Mouse (Mus musculus) forebrain, embryonic 11.5 days (tissue): Measurements from ENCODE around the gene Pus10. TPM values are rescaled to one million over a fixed set of nuclear protein-coding genes. Genes with fewer than 3 reads are reported as not detected.

ENCODE experiments used
- ATAC-seq: fragments of 200-750 bp; cut with Nextera tagmentation; replicated peaks from 2 replicates; pipeline ENCODE4 v1.8.0; 2017; ENCODE audit warnings: moderate TSS enrichment; ENCODE audit not compliant: low FRiP score
- DNase-seq: peaks from one replicate; pipeline ENCODE4 v3.0.0-alpha.2; 2017; ENCODE audit warnings: low spot score
- H3K27ac ChIP-seq: fragments of 300-500 bp; sonication (generic); 2 replicates; pipeline ENCODE4 v1.5.1; 2014; ENCODE audit warnings: low read depth, low read length
- H3K27me3 ChIP-seq: fragments of 300-500 bp; sonication (generic); 2 replicates; pipeline ENCODE4 v1.6.1; 2014; ENCODE audit warnings: mild to moderate bottlenecking, low read length, mixed read lengths; ENCODE audit not compliant: control insufficient read depth, insufficient read depth
- H3K36me3 ChIP-seq: fragments of 300-500 bp; sonication (generic); 2 replicates; pipeline ENCODE4 v1.6.1; 2014; ENCODE audit warnings: mild to moderate bottlenecking, low read length, moderate library complexity, mixed read lengths; ENCODE audit not compliant: control insufficient read depth, insufficient read depth
- H3K4me1 ChIP-seq: fragments of 300-500 bp; sonication (generic); replicated peaks from 2 replicates; pipeline ENCODE4 v1.6.1; 2014; ENCODE audit warnings: low read length, mixed read lengths; ENCODE audit not compliant: control insufficient read depth, insufficient read depth
- H3K4me2 ChIP-seq: fragments of 300-500 bp; sonication (generic); 2 replicates; pipeline ENCODE4 v1.6.1; 2014; ENCODE audit warnings: low read depth, mild to moderate bottlenecking, low read length, moderate library complexity, mixed read lengths; ENCODE audit not compliant: severe bottlenecking
- H3K4me3 ChIP-seq: fragments of 300-500 bp; sonication (generic); 2 replicates; pipeline ENCODE4 v1.5.1; 2014; ENCODE audit warnings: low read depth, low read length
- H3K9ac ChIP-seq: fragments of 300-500 bp; sonication (generic); 2 replicates; pipeline ENCODE4 v1.6.1; 2014; ENCODE audit warnings: low read length
- H3K9me3 ChIP-seq: fragments of 300-500 bp; sonication (generic); 2 replicates; pipeline ENCODE4 v1.6.1; 2016; ENCODE audit warnings: low read length, mixed read lengths; ENCODE audit not compliant: control insufficient read depth
- WGBS: fragments of 180-500 bp; shearing (Covaris S2); extraction: QIAGEN DNeasy Blood & Tissue Kit; methylation state at CpG from one replicate; pipeline ENCODE4 v1.1.7; 2014; 5-methylcytosine and 5-hydroxymethylcytosine counted together
- polyA plus RNA-seq: library from polyadenylated mRNA; unstranded; fragments of >200 nt; fragmentation: Nextera tagmentation; extraction: Ambion mirVana; gene quantifications from 2 replicates; pipeline ENCODE4 v1.2.1, GENCODE M21; 2014

The Pus10 gene
- 23.6 and 30.8 TPM in 2 replicates for polyA plus RNA-seq

DNA sequence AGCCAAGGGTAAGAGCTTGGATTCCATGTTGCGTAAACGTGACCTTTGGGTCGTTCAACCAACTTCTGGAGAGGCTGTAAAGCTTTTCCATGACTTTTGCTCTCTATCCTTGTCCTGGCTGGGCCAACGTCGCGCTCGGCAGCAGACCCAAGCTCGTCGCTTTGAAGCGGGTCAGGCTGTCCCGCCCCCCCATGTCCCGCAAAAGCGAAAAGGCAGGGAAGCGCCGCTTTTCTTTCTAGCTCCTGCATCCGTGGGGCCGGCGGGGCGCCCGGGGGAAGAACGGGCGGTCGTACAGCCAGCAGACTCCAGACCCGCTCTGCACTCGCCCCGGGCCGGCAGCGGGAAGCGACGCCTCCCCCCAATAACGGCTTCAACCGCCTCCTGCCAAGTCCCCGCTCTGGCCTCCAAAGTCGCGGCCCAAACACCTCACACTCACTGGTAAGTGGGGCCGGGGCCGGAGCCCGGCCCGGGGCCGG lies at the start of gene Pus10:
Gene Pus10 (plus strand): TSS at position 364 of the 476 bp plus-strand sequence.
- H3K27me3 ChIP-seq = no peaks in the 10 kb centered on the region
- no peaks in the 10 kb centered on the region for H3K9me3 ChIP-seq
- peak; percentile 62 for ATAC-seq
- no peaks in the 10 kb centered on the region for H3K36me3 ChIP-seq
- peak within 1 kb of the TSS; percentile 91 for H3K4me3 ChIP-seq
- WGBS = under 1% methylated on average over 40 of the region's 40 CpGs
- peak within 1 kb of the TSS; percentile 64 for H3K4me2 ChIP-seq
- H3K9ac ChIP-seq = peak within 1 kb of the TSS; percentile 90
- H3K4me1 ChIP-seq = no peaks in the 10 kb centered on the region
- no peak for DNase-seq
- peak within 1 kb of the TSS; percentile 86 for H3K27ac ChIP-seq

DNA sequence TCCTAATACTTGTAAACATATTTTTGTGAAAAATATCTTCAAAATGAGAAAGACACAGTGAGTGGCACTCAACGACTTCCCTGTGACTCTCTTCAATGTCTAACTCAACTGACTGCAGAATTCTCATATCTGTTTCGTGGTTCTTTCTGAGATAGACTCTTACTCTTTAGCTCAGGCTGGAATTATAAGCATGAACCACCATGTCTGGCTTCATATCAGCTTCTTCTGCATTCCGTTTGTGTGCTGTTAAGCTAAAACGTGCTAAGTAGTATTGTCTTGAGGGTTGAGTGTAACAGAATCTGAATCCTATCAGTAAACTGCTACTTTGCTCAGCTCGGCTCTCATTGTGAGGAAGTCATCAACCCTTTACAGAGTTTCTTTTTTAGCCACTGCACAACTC lies 46.5 kb upstream of the Pus10 start:
- DNase-seq (no peak), ATAC-seq (no peak)
- Histone ChIP-seq H3K4me2 (no peak overlapping the region), H3K9ac (no peak overlapping the region), H3K4me1 (no peaks in the 10 kb centered on the region), H3K4me3 (no peak overlapping the region), H3K27me3 (no peaks in the 10 kb centered on the region), H3K9me3 (no peaks in the 10 kb centered on the region), H3K36me3 (no peaks in the 10 kb centered on the region; the same call in 1 of the 2 replicates), H3K27ac (no peak overlapping the region)
- 87% methylated on average over 5 of the region's 5 CpGs for WGBS

GRCm38 (mm10) chr11:23630664-23631063 lies 34.8 kb upstream of the Pus10 start:
- ATAC-seq (no peak), DNase-seq (no peak)
- Histone ChIP-seq H3K9me3 (no peaks in the 10 kb centered on the region), H3K4me2 (no peak overlapping the region), H3K36me3 (no peaks in the 10 kb centered on the region; the same call in 1 of the 2 replicates), H3K4me3 (no peak overlapping the region), H3K4me1 (no peaks in the 10 kb centered on the region), H3K27ac (no peak overlapping the region), H3K9ac (no peak overlapping the region), H3K27me3 (no peaks in the 10 kb centered on the region)

DNA sequence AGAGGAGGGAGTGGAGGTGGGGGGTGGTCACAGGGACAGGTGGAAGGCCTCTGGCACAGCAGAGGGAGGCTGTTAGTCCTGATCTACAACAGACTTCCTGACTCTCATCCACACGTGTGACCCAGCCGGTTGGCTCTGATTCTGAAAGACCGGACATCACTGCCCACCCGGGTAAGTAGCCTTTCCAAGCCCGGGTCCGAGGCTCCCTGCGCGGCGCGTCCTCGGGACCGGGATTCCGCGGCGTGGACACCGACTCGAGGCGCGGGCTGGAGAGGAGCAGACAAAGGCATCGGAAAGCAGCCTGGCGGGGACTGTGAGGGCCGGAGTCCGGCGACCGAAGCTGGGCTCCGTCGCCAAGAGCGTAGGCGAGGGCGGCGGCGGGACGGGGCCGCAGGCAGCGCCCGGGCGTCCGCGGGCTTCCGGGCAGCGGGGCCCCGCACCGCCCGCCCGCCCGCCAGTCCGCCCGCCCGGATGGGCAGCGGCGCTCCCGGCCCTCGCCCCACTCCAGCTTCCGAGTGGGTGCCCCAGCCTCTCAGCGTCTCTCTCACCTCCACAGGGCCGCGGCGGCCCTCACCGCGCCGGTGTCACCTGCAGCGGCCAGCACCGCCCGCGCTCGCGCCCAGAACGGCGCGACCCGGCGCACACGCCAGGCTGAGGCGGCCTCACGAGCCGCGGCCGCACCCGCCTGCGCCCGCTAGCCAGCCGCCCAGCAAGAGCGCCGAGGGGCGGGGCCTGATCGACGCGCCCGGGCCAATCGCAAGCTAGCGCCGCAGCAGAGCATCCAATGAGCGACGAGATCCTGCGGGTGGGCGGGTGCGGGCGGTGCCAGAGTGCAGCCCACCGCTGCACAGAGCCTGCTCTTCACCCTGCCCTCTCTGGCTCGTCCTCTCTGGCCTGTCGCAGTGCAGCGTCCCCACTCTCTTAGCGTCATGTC lies 32.3 kb upstream of the Pus10 start, which contains the start of gene 0610010F05Rik:
Gene 0610010F05Rik (minus strand): TSS at position 695 of the 934 bp plus-strand sequence.
- WGBS = under 1% methylated on average over 57 of the region's 103 CpGs
- DNase-seq (peak; percentile 97), ATAC-seq (peak; percentile 100)
- peak within 1 kb of the TSS; percentile 95 for H3K9ac ChIP-seq
- H3K27me3 ChIP-seq = no peaks in the 10 kb centered on the region
- H3K27ac ChIP-seq = peak within 1 kb of the TSS; percentile 84
- H3K9me3 ChIP-seq = no peaks in the 10 kb centered on the region
- H3K4me1 ChIP-seq = no peaks in the 10 kb centered on the region
- peak within 1 kb of the TSS; percentile 71 for H3K4me2 ChIP-seq
- peak within 1 kb of the TSS; percentile 89 for H3K4me3 ChIP-seq
- H3K36me3 ChIP-seq = no peaks in the 10 kb centered on the region; the same call in 1 of the 2 replicates

- 14% methylated on average over 7 of the region's 7 CpGs for WGBS
- no peak overlapping the region for H3K9ac ChIP-seq
- no peak overlapping the region for H3K27ac ChIP-seq
Observed at GRCm38 (mm10) chr11:23633879-23634215, 31.6 kb upstream of the Pus10 start.

DNA sequence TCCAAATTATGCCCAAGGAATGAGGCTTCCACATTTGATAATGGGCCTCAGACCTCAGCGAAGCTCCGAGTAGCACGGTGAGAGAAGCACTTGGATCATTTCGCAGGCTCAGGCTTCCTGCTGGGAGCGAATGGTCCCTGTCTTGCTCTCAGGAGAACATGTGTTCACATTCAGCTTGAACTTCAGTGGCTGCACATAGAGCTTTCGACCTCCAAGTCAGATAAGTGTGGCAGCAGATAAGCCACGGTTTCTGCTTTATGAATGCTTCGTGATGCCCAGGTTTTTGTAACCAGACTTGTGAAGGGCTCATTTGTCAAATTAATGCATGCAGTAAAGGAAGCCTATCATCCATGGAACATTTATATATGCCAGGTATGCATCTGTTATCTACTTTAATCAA lies 30.9 kb upstream of the Pus10 start:
- Histone ChIP-seq H3K9ac (no peak overlapping the region), H3K27ac (no peak overlapping the region), H3K4me2 (no peak overlapping the region), H3K27me3 (no peaks in the 10 kb centered on the region), H3K9me3 (no peaks in the 10 kb centered on the region), H3K4me3 (no peak overlapping the region), H3K36me3 (no peaks in the 10 kb centered on the region), H3K4me1 (no peaks in the 10 kb centered on the region)
- ATAC-seq (no peak), DNase-seq (no peak)
- 79% methylated on average over 8 of the region's 8 CpGs for WGBS

More at GRCm38 (mm10) chr11:23633879-23634215, 31.6 kb upstream of the Pus10 start:
- Histone ChIP-seq H3K36me3 (no peaks in the 10 kb centered on the region), H3K9me3 (no peaks in the 10 kb centered on the region), H3K27me3 (no peaks in the 10 kb centered on the region), H3K4me2 (peak overlapping the region; percentile 42; the same call in 1 of the 2 replicates), H3K4me1 (no peaks in the 10 kb centered on the region), H3K4me3 (peak overlapping the region; percentile 89; the same call in 1 of the 2 replicates)
- DNase-seq = no peak
- ATAC-seq = no peak; the same call in 1 of the 2 replicates

DNA sequence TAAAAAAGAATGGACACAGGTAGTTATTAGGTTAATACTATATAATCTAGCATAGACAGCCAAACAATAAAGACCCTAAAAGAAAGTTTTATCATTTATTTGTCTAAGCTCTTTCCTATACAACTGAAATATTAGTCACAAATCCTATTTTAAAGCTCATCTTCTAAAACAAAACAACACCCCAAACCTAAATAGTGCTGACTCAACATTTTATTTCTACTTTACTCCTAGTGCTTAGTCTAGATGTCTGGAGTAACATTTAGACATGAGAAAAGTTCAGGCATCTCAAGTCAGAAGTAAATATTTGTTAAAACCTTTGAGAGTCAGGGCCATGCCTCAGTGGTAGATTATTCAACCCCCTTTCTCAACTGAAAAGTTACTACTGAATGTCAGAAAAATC lies 18.0 kb upstream of the Pus10 start:
- DNase-seq = no peak
- H3K27me3 ChIP-seq = no peaks in the 10 kb centered on the region
- H3K4me2 ChIP-seq = no peak overlapping the region
- H3K9ac ChIP-seq = no peak overlapping the region
- no peaks in the 10 kb centered on the region for H3K4me1 ChIP-seq
- no peak overlapping the region for H3K27ac ChIP-seq
- no peaks in the 10 kb centered on the region for H3K9me3 ChIP-seq
- ATAC-seq = no peak
- H3K4me3 ChIP-seq = no peak overlapping the region
- no peaks in the 10 kb centered on the region; the same call in 1 of the 2 replicates for H3K36me3 ChIP-seq

DNA sequence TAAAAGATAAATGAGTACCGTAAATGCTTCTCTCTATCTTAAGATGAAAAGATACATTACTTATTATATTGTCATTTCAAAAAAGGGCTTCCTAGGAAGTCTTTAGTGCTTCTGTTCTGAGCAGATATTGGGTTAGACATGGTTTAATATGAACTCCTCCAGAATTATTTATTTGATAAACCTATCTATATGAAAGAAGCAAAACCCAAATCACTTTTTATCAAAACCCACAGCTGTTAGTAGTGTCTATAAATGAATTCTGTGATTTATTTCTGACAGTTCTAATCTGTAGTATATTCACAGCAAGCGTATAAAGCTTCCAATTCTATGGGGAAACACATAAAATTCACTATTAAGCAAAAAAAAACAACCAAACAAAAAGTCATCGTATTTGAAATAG lies 17.6 kb upstream of the Pus10 start:
- H3K36me3 ChIP-seq = no peaks in the 10 kb centered on the region; the same call in 1 of the 2 replicates
- H3K27me3 ChIP-seq = no peaks in the 10 kb centered on the region
- no peak overlapping the region for H3K27ac ChIP-seq
- H3K9me3 ChIP-seq = no peaks in the 10 kb centered on the region
- H3K4me1 ChIP-seq = no peaks in the 10 kb centered on the region
- ATAC-seq (no peak), DNase-seq (no peak)
- no peak overlapping the region for H3K9ac ChIP-seq
- H3K4me2 ChIP-seq = no peak overlapping the region
- no peak overlapping the region for H3K4me3 ChIP-seq
- 95% methylated on average over 3 of the region's 3 CpGs for WGBS
